Mouse (Mus musculus): ENCODE data around the gene Gm13283. TPM values are rescaled to one million over a fixed set of nuclear protein-coding genes. Genes with fewer than 3 reads are reported as not detected.
A peak's percentile ranks its signal among the peaks of the same experiment; 100 is the strongest.
"Not testable (repeated sequence)": the region's sequence is repeated elsewhere in the genome, so short reads cannot be mapped to it uniquely, and the experiment has no call there.

Gene Gm13283
- polyA plus RNA-seq, 1 experiment from 2014 or later, result not detected

DNA sequence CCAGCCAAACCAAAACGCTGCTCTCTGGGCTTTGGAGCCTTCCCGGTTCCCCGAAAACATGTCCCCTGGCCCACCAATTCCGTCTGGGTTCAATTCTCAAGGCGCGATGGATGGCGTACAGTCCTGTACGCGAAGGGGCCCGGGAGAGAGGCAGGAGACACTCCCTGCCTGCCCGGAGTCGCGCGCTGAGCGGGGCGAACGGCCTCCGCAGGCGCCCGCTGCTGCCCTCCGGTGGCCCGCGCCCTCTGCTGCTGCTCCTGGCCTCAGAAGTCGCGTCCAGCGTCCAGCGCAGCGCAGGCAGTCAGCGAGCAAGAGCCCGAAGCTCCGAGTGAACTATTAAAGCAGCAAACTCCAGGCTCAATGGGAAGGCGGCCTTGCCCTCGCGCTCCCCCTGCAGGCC lies 45.8 kb downstream of the Gm13283 start:
- H3K4me1 ChIP-seq (replicated peaks; ENCODE audit: control insufficient read depth, insufficient read depth, low read length); H3K27me3 ChIP-seq (replicated peaks; ENCODE audit: control insufficient read depth, insufficient read depth, low read length); H3K9me3 ChIP-seq (ENCODE audit: control insufficient read depth); H3K27ac ChIP-seq (ENCODE audit: low read depth, low read length); H3K4me3 ChIP-seq (ENCODE audit: low read depth, low read length); ATAC-seq; H3K4me2 ChIP-seq (replicated peaks; ENCODE audit: low read depth); H3K9ac ChIP-seq (ENCODE audit: low read depth, low read length); H3K36me3 ChIP-seq (ENCODE audit: control insufficient read depth, insufficient read depth): not testable (repeated sequence)
- peak; percentile 53 for TF ChIP-seq CTCF (IDR thresholded peaks at IDR 0.05; ENCODE audit: low read depth)
- WGBS, result no CpG with 5 or more reads among the region's 34 CpGs

Other genes starting within 250 kb of the Gm13283 start
- gene Ifnb1, start 237.3 kb upstream of the Gm13283 start, polyA plus RNA-seq (2015; fragmentation: Nextera tagmentation; extraction: Ambion mirVana), result not detected in 2 replicates
- not detected in 2 replicates for gene Ifna15, start 201.9 kb upstream of the Gm13283 start, polyA plus RNA-seq (2015; fragmentation: Nextera tagmentation; extraction: Ambion mirVana)
- gene Ifna14, start 188.3 kb upstream of the Gm13283 start, polyA plus RNA-seq (2015; fragmentation: Nextera tagmentation; extraction: Ambion mirVana), result not detected in 2 replicates
- not detected in 2 replicates for gene Ifna9, start 167.7 kb upstream of the Gm13283 start, polyA plus RNA-seq (2015; fragmentation: Nextera tagmentation; extraction: Ambion mirVana)
- gene Ifna12, start 156.7 kb upstream of the Gm13283 start, polyA plus RNA-seq (2015; fragmentation: Nextera tagmentation; extraction: Ambion mirVana), result not detected in 2 replicates
- gene C87499, start 125.7 kb upstream of the Gm13283 start, polyA plus RNA-seq (2015; fragmentation: Nextera tagmentation; extraction: Ambion mirVana), result not detected in 2 replicates
- not detected in 2 replicates for gene Ifna13, start 115.7 kb upstream of the Gm13283 start, polyA plus RNA-seq (2015; fragmentation: Nextera tagmentation; extraction: Ambion mirVana)
- not detected in 2 replicates for gene Ifna16, start 83.2 kb upstream of the Gm13283 start, polyA plus RNA-seq (2015; fragmentation: Nextera tagmentation; extraction: Ambion mirVana)
- gene Ifna2, start 76.2 kb upstream of the Gm13283 start, polyA plus RNA-seq (2015; fragmentation: Nextera tagmentation; extraction: Ambion mirVana), result not detected in 2 replicates
- gene Ifnab, start 68.8 kb upstream of the Gm13283 start, polyA plus RNA-seq (2015; fragmentation: Nextera tagmentation; extraction: Ambion mirVana), result not detected in 2 replicates
- 0.16 and 0.43 TPM in 2 replicates for gene Gm26566, start 38.3 kb upstream of the Gm13283 start, polyA plus RNA-seq (2015; fragmentation: Nextera tagmentation; extraction: Ambion mirVana)
- gene Klhl9, start 37.7 kb upstream of the Gm13283 start, polyA plus RNA-seq (2015; fragmentation: Nextera tagmentation; extraction: Ambion mirVana), result 40.5 and 42.5 TPM in 2 replicates
- gene Gm13271, start 5.3 kb upstream of the Gm13283 start, polyA plus RNA-seq (2015; fragmentation: Nextera tagmentation; extraction: Ambion mirVana), result not detected in 2 replicates
- 0.13 TPM in 1 of 2 replicates, not detected in the other for gene Gm13290, start 13.7 kb downstream of the Gm13283 start, polyA plus RNA-seq (2015; fragmentation: Nextera tagmentation; extraction: Ambion mirVana)
- gene Gm13289, start 16.8 kb downstream of the Gm13283 start, polyA plus RNA-seq (2015; fragmentation: Nextera tagmentation; extraction: Ambion mirVana), result not detected in 2 replicates
- not detected in 2 replicates for gene Gm13272, start 19.7 kb downstream of the Gm13283 start, polyA plus RNA-seq (2015; fragmentation: Nextera tagmentation; extraction: Ambion mirVana)
- gene Ifnz, start 22.0 kb downstream of the Gm13283 start, polyA plus RNA-seq (2015; fragmentation: Nextera tagmentation; extraction: Ambion mirVana), result 0.18 TPM in 1 of 2 replicates, not detected in the other
- gene Gm13276, start 25.6 kb downstream of the Gm13283 start, polyA plus RNA-seq (2015; fragmentation: Nextera tagmentation; extraction: Ambion mirVana), result not detected in 2 replicates
- not detected in 2 replicates for gene Gm13277, start 28.5 kb downstream of the Gm13283 start, polyA plus RNA-seq (2015; fragmentation: Nextera tagmentation; extraction: Ambion mirVana)
- gene Gm13278, start 31.4 kb downstream of the Gm13283 start, polyA plus RNA-seq (2015; fragmentation: Nextera tagmentation; extraction: Ambion mirVana), result not detected in 2 replicates
- not detected in 2 replicates for gene Gm13275, start 34.4 kb downstream of the Gm13283 start, polyA plus RNA-seq (2015; fragmentation: Nextera tagmentation; extraction: Ambion mirVana)
- gene Gm13279, start 37.3 kb downstream of the Gm13283 start, polyA plus RNA-seq (2015; fragmentation: Nextera tagmentation; extraction: Ambion mirVana), result not detected in 2 replicates
- gene Gm13285, start 39.5 kb downstream of the Gm13283 start, polyA plus RNA-seq (2015; fragmentation: Nextera tagmentation; extraction: Ambion mirVana), result 0.37 and 0.42 TPM in 2 replicates
- gene Gm13287, start 43.1 kb downstream of the Gm13283 start, polyA plus RNA-seq (2015; fragmentation: Nextera tagmentation; extraction: Ambion mirVana), result not detected in 2 replicates
- not detected in 2 replicates for gene Gm13288, start 45.4 kb downstream of the Gm13283 start, polyA plus RNA-seq (2015; fragmentation: Nextera tagmentation; extraction: Ambion mirVana)
- gene Ifna7, start 56.1 kb downstream of the Gm13283 start, polyA plus RNA-seq (2015; fragmentation: Nextera tagmentation; extraction: Ambion mirVana), result not detected in 2 replicates
- gene Ifna11, start 59.8 kb downstream of the Gm13283 start, polyA plus RNA-seq (2015; fragmentation: Nextera tagmentation; extraction: Ambion mirVana), result not detected in 2 replicates
- not detected in 2 replicates for gene Ifna6, start 67.3 kb downstream of the Gm13283 start, polyA plus RNA-seq (2015; fragmentation: Nextera tagmentation; extraction: Ambion mirVana)
- not detected in 2 replicates for gene Ifna5, start 75.4 kb downstream of the Gm13283 start, polyA plus RNA-seq (2015; fragmentation: Nextera tagmentation; extraction: Ambion mirVana)
- gene Ifna4, start 81.7 kb downstream of the Gm13283 start, polyA plus RNA-seq (2015; fragmentation: Nextera tagmentation; extraction: Ambion mirVana), result not detected in 2 replicates
- gene Ifna1, start 90.0 kb downstream of the Gm13283 start, polyA plus RNA-seq (2015; fragmentation: Nextera tagmentation; extraction: Ambion mirVana), result not detected in 2 replicates
- not detected in 2 replicates for gene Ifne, start 120.1 kb downstream of the Gm13283 start, polyA plus RNA-seq (2015; fragmentation: Nextera tagmentation; extraction: Ambion mirVana)

All from intestine, postnatal 0 days (tissue).